Mouse (Mus musculus) mesoderm, embryonic 11.5 days (tissue): ENCODE data around the gene Mmp17.
A peak's percentile ranks its signal among the peaks of the same experiment; 100 is the strongest.
"Not testable (repeated sequence)": the region's sequence is repeated elsewhere in the genome, so short reads cannot be mapped to it uniquely, and the experiment has no call there.

ENCODE experiments used
- DNase-seq: peaks from one replicate; pipeline ENCODE4 v3.0.0-alpha.2; 2012; ENCODE audit warnings: low read depth, low spot score

Mmp17 gene

GRCm38 (mm10) chr5:129590915-129591314, 6.9 kb downstream of the Mmp17 start:
- DNase-seq, result no peak

- peak; percentile 87 for DNase-seq
These were observed 10.4 kb downstream of the Mmp17 start for GRCm38 (mm10) chr5:129594116-129595114.

- DNase-seq, result no peak
These were observed 18.1 kb downstream of the Mmp17 start for GRCm38 (mm10) chr5:129602071-129602487.

- no peak for DNase-seq
These were observed 23.5 kb downstream of the Mmp17 start for GRCm38 (mm10) chr5:129607476-129607875.

- peak; percentile 69 for DNase-seq
These were observed 27.1 kb downstream of the Mmp17 start for GRCm38 (mm10) chr5:129611060-129611459.

- not testable (repeated sequence) for DNase-seq
These were observed 36.6 kb downstream of the Mmp17 start for GRCm38 (mm10) chr5:129620600-129620999.

GRCm38 (mm10) chr5:129621361-129621760, 37.4 kb downstream of the Mmp17 start:
- no peak for DNase-seq

- DNase-seq, result no peak
These were observed 42.1 kb downstream of the Mmp17 start for GRCm38 (mm10) chr5:129626099-129626498.

GRCm38 (mm10) chr5:129626586-129626985, 42.6 kb downstream of the Mmp17 start:
- not testable (repeated sequence) for DNase-seq

- DNase-seq, result not testable (repeated sequence)
These were observed 48.6 kb downstream of the Mmp17 start for GRCm38 (mm10) chr5:129632270-129633250.

GRCm38 (mm10) chr5:129650858-129651257, 66.9 kb downstream of the Mmp17 start:
- no peak for DNase-seq

GRCm38 (mm10) chr5:129657016-129657415, 73.0 kb downstream of the Mmp17 start:
- DNase-seq, result no peak

GRCm38 (mm10) chr5:129657931-129658330, 74.0 kb downstream of the Mmp17 start:
- no peak for DNase-seq
